Mouse (Mus musculus): Measurements from ENCODE around the gene Gm17334. TPM values are rescaled to one million over a fixed set of nuclear protein-coding genes. Genes with fewer than 3 reads are reported as not detected.

Gm17334 gene
- polyA plus RNA-seq, 1 experiment from 2014 or later: 0.19 TPM

DNA sequence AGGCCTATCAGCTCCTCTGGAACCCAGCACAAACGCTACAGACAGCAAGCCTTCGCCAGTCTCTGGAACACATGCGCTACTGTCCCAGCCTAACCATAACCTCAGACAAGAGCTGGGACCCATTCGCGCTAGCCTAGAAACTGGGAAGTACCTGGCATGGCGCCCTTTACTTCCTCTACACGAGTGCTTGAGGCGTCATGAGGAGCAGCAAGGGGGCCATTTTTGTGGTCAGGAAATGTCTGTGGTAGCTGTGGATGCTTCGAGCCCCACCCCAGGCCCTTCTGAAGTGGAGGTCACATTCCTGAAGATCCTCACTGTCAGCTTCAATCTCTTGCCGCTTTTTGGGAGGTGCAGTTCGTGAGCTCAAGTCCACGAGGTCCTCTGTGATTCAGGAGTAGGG, 30.1 kb upstream of the Gm17334 start:
- no peaks in the 10 kb centered on the region for H3K27me3 ChIP-seq (replicated peaks; ENCODE audit: control insufficient read depth, insufficient read depth, low read length)
- WGBS: 66% methylated on average over 12 of the region's 12 CpGs
- no peak overlapping the region for H3K4me2 ChIP-seq (ENCODE audit: low read depth, low read length)
- H3K9me3 ChIP-seq (ENCODE audit: control insufficient read depth, low read length): no peaks in the 10 kb centered on the region
- H3K27ac ChIP-seq (replicated peaks; ENCODE audit: low read depth, low read length): no peak overlapping the region
- H3K4me3 ChIP-seq (ENCODE audit: low read depth, low read length): no peak overlapping the region
- ATAC-seq (ENCODE audit: low read depth) (no peak), DNase-seq (ENCODE audit: low spot score) (peak; percentile 32)
- no peak overlapping the region for H3K9ac ChIP-seq (ENCODE audit: low read depth, low read length)
- H3K4me1 ChIP-seq (ENCODE audit: control insufficient read depth, insufficient read depth, low read length): no peaks in the 10 kb centered on the region
- no peaks in the 10 kb centered on the region for H3K36me3 ChIP-seq (ENCODE audit: control insufficient read depth, insufficient read depth, low read length)

GRCm38 (mm10) chr11:53800975-53801374, 28.0 kb upstream of the Gm17334 start:
- Histone ChIP-seq H3K36me3 (ENCODE audit: control insufficient read depth, insufficient read depth, low read length) (no peaks in the 10 kb centered on the region), H3K4me2 (ENCODE audit: low read depth, low read length) (no peak overlapping the region), H3K27ac (replicated peaks; ENCODE audit: low read depth, low read length) (no peak overlapping the region), H3K9me3 (ENCODE audit: control insufficient read depth, low read length) (no peaks in the 10 kb centered on the region), H3K4me1 (ENCODE audit: control insufficient read depth, insufficient read depth, low read length) (peaks cover 10% of the 10 kb centered on the region), H3K9ac (ENCODE audit: low read depth, low read length) (no peak overlapping the region), H3K27me3 (replicated peaks; ENCODE audit: control insufficient read depth, insufficient read depth, low read length) (no peaks in the 10 kb centered on the region), H3K4me3 (ENCODE audit: low read depth, low read length) (no peak overlapping the region)
- ATAC-seq (ENCODE audit: low read depth) (no peak), DNase-seq (ENCODE audit: low spot score) (no peak)
- WGBS: 75% methylated on average over 5 of the region's 5 CpGs

GRCm38 (mm10) chr11:53800036-53800435, 27.0 kb upstream of the Gm17334 start:
- Histone ChIP-seq H3K9ac (ENCODE audit: low read depth, low read length) (no peak overlapping the region), H3K27ac (replicated peaks; ENCODE audit: low read depth, low read length) (no peak overlapping the region), H3K4me1 (ENCODE audit: control insufficient read depth, insufficient read depth, low read length) (peaks cover 16% of the 10 kb centered on the region), H3K27me3 (replicated peaks; ENCODE audit: control insufficient read depth, insufficient read depth, low read length) (no peaks in the 10 kb centered on the region), H3K9me3 (ENCODE audit: control insufficient read depth, low read length) (no peaks in the 10 kb centered on the region), H3K36me3 (ENCODE audit: control insufficient read depth, insufficient read depth, low read length) (no peaks in the 10 kb centered on the region), H3K4me2 (ENCODE audit: low read depth, low read length) (no peak overlapping the region), H3K4me3 (ENCODE audit: low read depth, low read length) (no peak overlapping the region)
- WGBS: 64% methylated on average over 4 of the region's 4 CpGs
- ATAC-seq (ENCODE audit: low read depth) (no peak), DNase-seq (ENCODE audit: low spot score) (no peak)

DNA sequence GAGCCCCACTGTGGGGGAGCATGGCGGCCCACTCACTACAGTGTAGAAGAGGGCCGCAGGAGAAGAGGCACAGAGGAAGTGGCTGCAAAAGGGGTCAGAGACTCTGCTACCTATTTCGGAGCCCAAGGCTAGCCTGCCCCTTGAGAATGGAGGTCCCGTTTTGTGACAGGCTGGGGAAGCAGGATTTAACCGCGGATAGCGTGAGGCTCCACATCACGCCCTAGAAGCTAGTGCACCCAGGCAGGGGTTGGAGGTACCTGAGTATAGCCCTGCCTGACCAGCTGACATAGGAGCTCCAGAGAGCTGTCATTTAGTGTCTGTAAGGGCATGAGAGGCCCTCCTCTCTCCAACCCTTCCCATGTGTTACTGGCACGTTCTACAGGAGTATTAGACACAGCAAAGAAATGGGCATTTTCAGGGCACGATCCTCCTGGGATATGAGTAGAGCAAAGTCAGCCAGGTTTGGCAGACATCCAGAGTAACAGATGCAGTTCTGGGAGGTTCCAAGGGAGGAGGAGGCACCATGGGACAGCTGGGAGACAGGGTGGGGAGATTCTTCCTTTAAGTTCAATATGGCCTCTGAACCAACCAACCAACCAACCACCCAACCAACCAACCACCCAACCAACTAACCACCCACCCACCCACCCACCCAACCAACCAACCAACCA, 25.2 kb upstream of the Gm17334 start:
- H3K27me3 ChIP-seq (replicated peaks; ENCODE audit: control insufficient read depth, insufficient read depth, low read length): no peaks in the 10 kb centered on the region
- peaks cover 16% of the 10 kb centered on the region for H3K4me1 ChIP-seq (ENCODE audit: control insufficient read depth, insufficient read depth, low read length)
- no peaks in the 10 kb centered on the region for H3K36me3 ChIP-seq (ENCODE audit: control insufficient read depth, insufficient read depth, low read length)
- WGBS: 91% methylated on average over 10 of the region's 10 CpGs
- H3K4me2 ChIP-seq (ENCODE audit: low read depth, low read length): no peak overlapping the region
- H3K9ac ChIP-seq (ENCODE audit: low read depth, low read length): no peak overlapping the region
- DNase-seq (ENCODE audit: low spot score) (no peak), ATAC-seq (ENCODE audit: low read depth) (no peak)
- H3K27ac ChIP-seq (replicated peaks; ENCODE audit: low read depth, low read length): no peak overlapping the region
- no peak overlapping the region for H3K4me3 ChIP-seq (ENCODE audit: low read depth, low read length)
- no peaks in the 10 kb centered on the region for H3K9me3 ChIP-seq (ENCODE audit: control insufficient read depth, low read length)

GRCm38 (mm10) chr11:53797386-53797920, 24.5 kb upstream of the Gm17334 start:
- no peak for ATAC-seq (ENCODE audit: low read depth)
- Histone ChIP-seq H3K9me3 (ENCODE audit: control insufficient read depth, low read length) (no peaks in the 10 kb centered on the region), H3K4me2 (ENCODE audit: low read depth, low read length) (no peak overlapping the region), H3K4me3 (ENCODE audit: low read depth, low read length) (no peak overlapping the region), H3K36me3 (ENCODE audit: control insufficient read depth, insufficient read depth, low read length) (no peaks in the 10 kb centered on the region), H3K4me1 (ENCODE audit: control insufficient read depth, insufficient read depth, low read length) (peaks cover 16% of the 10 kb centered on the region), H3K9ac (ENCODE audit: low read depth, low read length) (no peak overlapping the region), H3K27ac (replicated peaks; ENCODE audit: low read depth, low read length) (no peak overlapping the region), H3K27me3 (replicated peaks; ENCODE audit: control insufficient read depth, insufficient read depth, low read length) (no peaks in the 10 kb centered on the region)
- no peak for DNase-seq (ENCODE audit: low spot score)
- WGBS: 50% methylated on average over 6 of the region's 6 CpGs

- H3K27ac ChIP-seq (replicated peaks; ENCODE audit: low read depth, low read length): peak overlapping the region; percentile 3; the same call in 1 of the 2 replicates
Observed at GRCm38 (mm10) chr11:53796409-53797151, 23.6 kb upstream of the Gm17334 start.

GRCm38 (mm10) chr11:53795813-53796212, 22.8 kb upstream of the Gm17334 start:
- H3K9me3 ChIP-seq (ENCODE audit: control insufficient read depth, low read length): no peaks in the 10 kb centered on the region
- DNase-seq (ENCODE audit: low spot score) (peak; percentile 51), ATAC-seq (ENCODE audit: low read depth) (no peak)
- 47% methylated on average over 8 of the region's 8 CpGs for WGBS
- H3K4me2 ChIP-seq (ENCODE audit: low read depth, low read length): no peak overlapping the region
- no peaks in the 10 kb centered on the region for H3K27me3 ChIP-seq (replicated peaks; ENCODE audit: control insufficient read depth, insufficient read depth, low read length)
- H3K36me3 ChIP-seq (ENCODE audit: control insufficient read depth, insufficient read depth, low read length): no peaks in the 10 kb centered on the region
- no peak overlapping the region for H3K4me3 ChIP-seq (ENCODE audit: low read depth, low read length)
- peaks cover 16% of the 10 kb centered on the region for H3K4me1 ChIP-seq (ENCODE audit: control insufficient read depth, insufficient read depth, low read length)
- H3K27ac ChIP-seq (replicated peaks; ENCODE audit: low read depth, low read length): no peak overlapping the region
- H3K9ac ChIP-seq (ENCODE audit: low read depth, low read length): no peak overlapping the region

More at GRCm38 (mm10) chr11:53796409-53797151, 23.6 kb upstream of the Gm17334 start:
- H3K9ac ChIP-seq (ENCODE audit: low read depth, low read length): no peak overlapping the region
- no peak overlapping the region for H3K4me2 ChIP-seq (ENCODE audit: low read depth, low read length)
- 50% methylated on average over 12 of the region's 12 CpGs for WGBS
- DNase-seq (ENCODE audit: low spot score) (peak; percentile 15), ATAC-seq (ENCODE audit: low read depth) (no peak)
- no peaks in the 10 kb centered on the region for H3K27me3 ChIP-seq (replicated peaks; ENCODE audit: control insufficient read depth, insufficient read depth, low read length)
- no peaks in the 10 kb centered on the region for H3K9me3 ChIP-seq (ENCODE audit: control insufficient read depth, low read length)
- no peaks in the 10 kb centered on the region for H3K36me3 ChIP-seq (ENCODE audit: control insufficient read depth, insufficient read depth, low read length)
- peaks cover 16% of the 10 kb centered on the region for H3K4me1 ChIP-seq (ENCODE audit: control insufficient read depth, insufficient read depth, low read length)
- H3K4me3 ChIP-seq (ENCODE audit: low read depth, low read length): no peak overlapping the region

DNA sequence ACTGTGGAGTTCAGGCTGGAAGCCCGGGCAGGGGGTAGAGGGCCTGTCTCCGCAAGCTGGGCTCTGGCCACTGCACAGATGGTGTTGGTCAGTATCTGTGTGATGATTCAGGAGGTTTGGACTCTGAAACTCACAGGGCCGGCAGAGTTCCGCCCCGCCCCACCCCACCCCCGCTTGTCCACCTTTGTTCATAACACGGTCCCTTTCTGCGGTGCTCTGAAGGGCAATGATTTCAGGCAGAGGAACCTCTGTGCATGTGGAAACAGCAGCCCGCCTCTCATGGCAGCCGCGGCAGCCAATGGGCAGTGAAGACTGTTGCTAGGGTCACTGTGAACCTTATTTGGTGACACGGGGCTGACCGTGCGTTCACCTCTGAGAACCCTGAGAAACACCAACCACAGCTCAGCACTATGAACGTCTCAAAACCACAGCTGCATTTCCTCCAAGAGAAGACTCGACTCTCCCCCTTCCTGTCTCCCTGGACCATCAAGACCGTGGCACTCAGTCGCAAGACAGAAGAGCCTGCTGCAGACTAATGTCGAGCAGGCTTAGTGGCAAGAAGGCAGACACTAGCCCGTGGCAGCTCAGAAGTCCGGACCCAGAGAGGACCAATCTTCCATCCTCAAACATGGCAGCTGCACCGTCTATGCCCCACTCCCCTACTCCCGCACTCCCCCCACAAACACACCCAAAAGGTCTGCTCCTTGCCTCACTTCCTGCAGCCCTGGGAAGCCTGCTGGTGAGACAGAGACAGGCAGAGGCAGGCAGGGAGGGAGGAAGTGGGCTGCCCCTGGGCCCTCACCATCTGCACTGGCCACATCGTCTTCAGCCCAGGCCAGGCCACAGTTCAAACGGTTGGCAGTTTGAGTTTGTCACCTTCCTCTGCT, 21.9 kb upstream of the Gm17334 start:
- H3K27ac ChIP-seq (replicated peaks; ENCODE audit: low read depth, low read length): 0 out of 2 replicates have a peak overlapping the region, but pooled peaks have one; percentile 1
- whole genome bisulfite sequencing: 63% methylated on average over 25 of the region's 25 CpGs
- no peak overlapping the region for H3K9ac ChIP-seq (ENCODE audit: low read depth, low read length)
- H3K9me3 ChIP-seq (ENCODE audit: control insufficient read depth, low read length): no peaks in the 10 kb centered on the region
- peaks cover 16% of the 10 kb centered on the region for H3K4me1 ChIP-seq (ENCODE audit: control insufficient read depth, insufficient read depth, low read length)
- DNase-seq (ENCODE audit: low spot score): no peak
- no peak overlapping the region for H3K4me2 ChIP-seq (ENCODE audit: low read depth, low read length)
- H3K27me3 ChIP-seq (replicated peaks; ENCODE audit: control insufficient read depth, insufficient read depth, low read length): no peaks in the 10 kb centered on the region
- ATAC-seq (ENCODE audit: low read depth): no peak
- no peak overlapping the region for H3K4me3 ChIP-seq (ENCODE audit: low read depth, low read length)
- H3K36me3 ChIP-seq (ENCODE audit: control insufficient read depth, insufficient read depth, low read length): no peaks in the 10 kb centered on the region
